Mouse (Mus musculus) kidney, postnatal 14 days (tissue): ENCODE results near the gene Alpl.

Experiments used
- DNase-seq: peaks from one replicate; pipeline ENCODE4 v3.0.0; 2022; ENCODE audit warnings: mixed read lengths

Gene Alpl

DNA sequence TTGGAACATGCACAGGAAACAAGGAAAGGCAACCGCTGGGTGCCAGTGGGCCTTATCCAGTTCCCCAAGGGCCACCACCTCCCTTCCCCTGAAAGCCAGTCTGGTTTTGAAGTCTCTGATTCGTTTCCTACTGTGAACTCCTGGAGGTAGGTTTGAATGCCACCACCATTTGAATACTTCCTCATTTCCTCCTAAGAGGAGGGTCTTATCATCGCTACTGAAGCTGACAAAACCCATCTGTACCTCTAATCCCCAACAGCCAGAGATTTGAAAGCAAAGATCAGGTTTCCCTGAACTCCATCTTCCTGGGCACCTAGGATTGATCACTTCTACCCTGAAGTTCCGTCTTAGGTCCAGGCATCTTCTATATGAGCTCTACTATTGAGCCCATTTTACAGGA, 854 bp upstream of the Alpl start:
- no peak for DNase-seq

DNA sequence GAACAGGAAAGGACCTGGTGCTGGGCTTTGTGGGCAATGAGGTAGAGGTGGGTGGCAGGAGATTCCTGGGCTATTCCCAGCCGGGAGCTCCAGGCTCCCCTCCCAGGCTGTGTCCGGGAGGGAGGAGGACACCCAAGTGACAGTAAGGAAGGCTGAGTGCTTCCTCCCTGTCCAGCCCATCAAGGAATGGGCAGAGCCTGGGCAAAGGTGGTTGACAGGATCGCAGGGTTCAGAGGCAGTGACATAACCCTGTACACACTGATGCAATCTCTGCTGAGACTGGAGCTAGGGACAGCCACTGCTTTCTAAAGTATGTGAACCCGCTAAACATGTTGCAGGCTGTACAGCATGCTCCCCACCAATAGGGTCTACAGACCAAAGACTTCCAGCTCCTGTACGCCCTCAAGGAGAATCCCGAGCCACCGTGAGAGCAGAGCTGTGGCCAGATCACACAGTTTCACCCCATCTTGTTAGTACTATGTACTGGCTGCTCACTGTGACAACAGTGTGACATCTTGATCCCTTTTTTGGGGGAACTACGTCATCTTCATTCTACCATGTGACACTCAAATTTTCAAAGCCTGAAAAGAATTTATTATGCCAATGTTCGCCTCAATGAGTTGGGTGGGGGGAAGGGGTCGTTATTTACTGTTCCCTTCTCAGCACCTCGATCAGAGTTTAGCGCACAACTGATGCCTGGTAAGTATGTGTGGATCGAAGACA, 1.8 kb downstream of the Alpl start:
- DNase-seq, result peak; percentile 46

DNA sequence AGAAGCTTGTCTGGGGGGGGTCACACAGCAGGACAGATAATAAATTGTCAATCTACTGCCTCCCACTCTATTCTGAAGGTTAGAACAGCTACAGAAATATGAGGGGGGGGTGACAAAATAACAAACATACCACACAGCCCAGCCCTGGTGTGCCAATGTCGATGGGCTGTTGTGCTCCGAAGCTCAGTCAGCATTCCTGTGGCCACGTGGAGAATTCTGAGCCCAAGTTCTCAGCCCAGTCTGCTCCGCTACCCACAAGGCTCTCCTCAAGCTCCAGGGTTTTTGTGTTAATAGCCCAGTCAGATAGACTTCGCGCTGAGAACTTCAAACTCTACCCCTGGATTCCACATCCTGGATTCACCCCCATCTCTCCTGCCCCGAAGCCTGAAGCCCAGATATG, 2.6 kb downstream of the Alpl start:
- DNase-seq, result peak; percentile 23

DNA sequence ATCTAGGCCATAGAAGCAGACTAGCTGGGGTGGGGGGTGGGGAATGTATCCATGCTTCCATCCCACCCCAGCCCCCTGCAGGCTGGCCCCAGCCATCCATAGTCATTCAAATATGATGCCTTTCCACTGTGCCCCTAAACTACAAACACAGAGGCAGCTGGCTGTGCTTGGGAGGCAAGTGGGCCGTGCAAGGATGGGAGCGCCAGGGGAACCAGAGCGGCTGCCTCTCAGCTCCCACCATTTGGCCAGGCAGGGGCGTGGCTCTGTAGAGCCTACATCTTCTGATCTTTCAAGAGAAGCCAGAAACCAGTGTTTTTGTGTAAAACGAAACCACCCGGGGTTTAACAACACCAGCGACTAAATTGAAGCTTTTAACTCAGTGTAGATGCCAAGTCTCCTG, 4.7 kb downstream of the Alpl start:
- no peak for DNase-seq

DNA sequence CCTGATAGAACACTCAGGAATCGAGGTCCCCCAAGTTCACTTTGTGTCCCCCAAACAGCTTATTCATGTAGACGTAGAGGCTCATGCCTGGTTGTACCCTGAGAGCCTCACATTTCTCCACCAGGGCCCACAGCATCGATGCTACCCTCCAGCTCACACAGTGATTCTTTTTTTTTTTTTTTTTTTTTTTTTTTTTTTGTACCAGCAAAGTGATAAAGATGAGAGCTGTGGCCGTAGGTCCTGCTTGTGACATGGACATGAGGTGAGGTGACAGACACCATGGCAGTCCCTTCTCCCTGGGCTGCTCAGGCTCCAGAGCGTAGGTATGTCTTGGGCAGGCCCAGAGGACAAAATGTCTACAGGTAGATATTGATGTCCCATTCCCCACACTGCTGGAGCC, 5.2 kb downstream of the Alpl start:
- no peak for DNase-seq

DNA sequence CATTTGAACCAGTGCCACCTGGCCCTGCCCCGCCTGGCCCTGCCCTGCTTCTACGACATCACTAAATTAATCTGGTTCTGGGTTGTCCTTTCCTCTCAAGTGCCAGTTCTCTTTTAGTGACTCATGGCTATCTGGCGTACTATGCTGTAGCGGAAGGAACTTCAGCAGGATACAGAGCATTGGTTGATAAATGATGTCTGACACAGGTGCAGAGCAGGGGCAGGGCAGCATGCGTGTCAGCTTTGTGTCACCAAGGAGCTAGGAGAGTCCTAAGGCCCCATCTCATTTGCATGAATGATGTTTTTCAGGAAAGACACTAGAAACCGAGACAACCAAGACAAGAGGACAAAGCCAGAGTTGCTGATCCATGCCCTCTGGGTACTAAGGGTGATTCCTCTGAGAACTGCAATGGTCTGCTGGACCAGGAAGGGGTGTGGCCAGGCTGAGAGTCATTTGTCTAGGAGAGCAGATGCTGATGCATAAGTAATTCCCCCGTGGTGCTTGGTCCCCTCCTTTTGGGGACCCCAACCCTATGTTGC, 7.6 kb downstream of the Alpl start:
- DNase-seq, result peak; percentile 59

DNA sequence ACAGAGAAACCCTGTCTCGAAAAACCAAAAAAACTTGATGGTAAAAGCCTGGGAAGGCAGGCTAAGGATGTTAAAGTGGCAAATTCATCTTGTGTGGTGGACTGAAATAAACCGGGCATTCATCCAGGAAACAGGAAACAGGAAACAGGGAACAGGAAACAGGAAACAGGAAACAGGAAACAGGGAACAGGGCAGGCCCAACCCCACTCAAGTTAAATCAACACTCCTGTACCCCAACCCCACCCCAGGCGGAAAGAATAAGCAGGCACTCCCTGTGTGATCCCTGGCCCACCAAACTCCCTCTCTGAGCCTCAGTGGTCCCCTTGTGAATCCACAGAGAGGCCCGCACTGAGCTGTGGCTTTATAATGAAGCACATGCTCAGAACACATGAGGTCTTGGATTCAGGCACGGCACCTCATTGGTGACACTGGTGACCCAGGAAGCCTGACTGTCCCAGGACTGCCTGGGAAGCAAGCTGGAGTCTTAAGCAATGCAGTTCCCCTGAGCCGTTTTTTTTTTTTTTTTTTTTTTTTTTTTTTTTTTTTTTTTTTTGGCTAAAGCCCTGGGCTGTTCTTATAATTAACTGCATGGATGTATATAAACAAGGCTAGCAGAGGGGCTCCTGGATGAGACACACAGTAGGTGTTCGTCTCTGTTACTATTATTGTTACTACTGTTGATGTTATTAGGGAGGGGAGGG, 8.4 kb downstream of the Alpl start:
- no peak for DNase-seq

DNA sequence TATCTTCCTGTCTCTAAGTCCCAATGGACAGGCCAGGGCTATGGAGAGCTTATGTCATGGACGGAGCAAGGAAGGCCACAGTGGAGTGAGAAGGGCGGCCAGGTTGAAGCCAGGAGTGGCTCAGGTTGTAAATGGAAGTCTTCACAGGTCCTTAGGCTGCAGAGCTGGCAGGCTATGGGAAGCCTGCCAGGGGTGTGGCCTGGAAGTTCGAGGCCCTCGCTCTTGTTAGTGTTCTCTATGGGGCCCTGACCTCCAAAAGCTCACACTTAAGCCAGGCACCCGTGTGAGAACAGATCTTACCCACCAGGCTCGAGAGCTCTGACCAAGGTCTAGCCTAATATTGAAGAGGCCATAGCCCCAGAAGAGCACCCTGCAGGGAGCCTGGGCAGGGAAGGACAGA, 9.7 kb downstream of the Alpl start:
- DNase-seq, result no peak

DNA sequence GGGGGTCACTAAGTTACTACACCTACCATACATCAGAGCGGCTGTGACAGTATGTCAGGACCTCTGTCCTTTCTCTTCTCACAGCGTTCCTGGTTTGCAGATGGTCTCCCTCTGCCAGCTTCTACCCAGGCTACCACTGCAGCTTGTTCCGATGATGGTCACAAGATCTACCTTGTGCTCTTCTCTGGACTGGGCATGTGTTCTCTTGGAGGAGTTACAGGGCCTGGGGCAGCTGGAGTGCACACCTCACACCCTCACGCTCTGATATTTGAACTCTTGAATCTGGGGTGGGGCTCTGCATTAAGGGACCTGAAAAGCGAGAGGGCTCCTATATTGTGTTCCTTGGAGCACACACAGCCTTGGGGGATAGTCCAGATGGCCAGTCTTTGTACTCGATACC, 10.9 kb downstream of the Alpl start:
- no peak for DNase-seq

DNA sequence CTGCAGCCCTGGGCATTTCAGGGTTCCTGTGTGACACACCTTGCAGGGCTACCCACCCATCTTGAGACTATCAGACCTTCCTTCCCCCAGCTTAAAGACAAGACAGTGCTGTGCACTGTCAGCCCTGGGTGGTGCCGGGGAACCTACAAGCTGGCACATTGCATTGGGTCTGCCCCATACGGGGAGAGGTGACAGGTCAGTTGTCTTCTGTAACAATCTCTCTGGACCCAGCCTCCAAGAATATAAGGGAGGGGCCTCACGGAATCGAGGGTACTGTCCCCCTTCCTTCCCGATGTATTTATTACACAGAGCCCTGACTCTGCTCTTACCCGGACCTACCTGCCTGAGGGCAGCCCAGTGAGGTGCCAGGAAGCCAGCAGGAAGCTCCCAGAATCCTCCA, 11.4 kb downstream of the Alpl start:
- DNase-seq, result no peak

DNA sequence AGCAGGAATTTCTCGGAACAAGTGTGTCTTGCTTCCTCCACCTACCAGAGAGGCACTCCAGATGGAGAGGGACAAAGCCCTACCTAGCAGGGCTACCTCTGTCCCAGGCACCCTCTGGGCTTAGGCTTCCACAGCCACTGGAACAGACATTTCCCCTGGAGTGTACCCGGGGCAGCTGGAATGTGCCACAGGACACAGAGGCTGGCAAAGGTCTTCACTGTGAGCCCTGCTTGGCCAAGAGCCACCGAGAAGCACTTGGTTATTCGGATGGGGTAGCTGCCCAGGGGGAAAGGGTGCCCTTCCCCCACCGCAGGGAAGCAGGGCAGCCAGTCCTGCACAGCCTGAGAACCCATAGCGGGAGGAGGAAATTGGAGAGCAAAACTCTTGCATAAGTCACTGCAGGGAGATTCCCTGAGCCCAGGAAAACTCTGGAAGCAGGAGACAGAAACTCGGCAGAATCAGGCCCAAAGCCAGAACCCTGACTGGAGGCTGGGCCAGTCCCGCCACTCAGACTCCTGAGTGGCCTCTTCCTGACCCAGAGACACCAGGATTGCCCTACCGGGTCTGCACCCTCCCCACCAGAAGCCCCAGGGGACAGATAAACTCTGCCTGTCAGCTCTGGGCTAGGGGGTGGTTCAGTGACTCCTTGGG, 12.5 kb downstream of the Alpl start:
- DNase-seq, result peak; percentile 88

DNA sequence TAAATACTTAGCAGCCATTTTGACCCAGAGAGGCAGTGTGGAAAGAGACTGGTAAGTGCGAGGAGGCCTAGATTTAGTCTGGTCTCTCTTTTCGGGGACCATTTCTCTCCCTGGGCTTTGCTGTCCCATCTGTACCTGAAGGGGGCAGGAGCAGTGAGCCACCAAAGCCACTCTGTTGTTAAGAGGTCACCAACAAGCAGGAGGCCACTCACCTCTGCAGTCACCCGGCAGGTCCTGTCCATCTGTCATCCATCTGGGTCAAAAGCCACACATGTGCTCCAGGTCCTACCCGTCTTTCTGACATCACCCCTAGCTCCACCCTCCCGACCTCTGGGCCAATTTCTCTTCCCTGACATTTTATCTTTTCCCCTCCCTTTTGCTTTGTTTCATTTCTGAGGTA, 14.2 kb downstream of the Alpl start:
- DNase-seq, result no peak

DNA sequence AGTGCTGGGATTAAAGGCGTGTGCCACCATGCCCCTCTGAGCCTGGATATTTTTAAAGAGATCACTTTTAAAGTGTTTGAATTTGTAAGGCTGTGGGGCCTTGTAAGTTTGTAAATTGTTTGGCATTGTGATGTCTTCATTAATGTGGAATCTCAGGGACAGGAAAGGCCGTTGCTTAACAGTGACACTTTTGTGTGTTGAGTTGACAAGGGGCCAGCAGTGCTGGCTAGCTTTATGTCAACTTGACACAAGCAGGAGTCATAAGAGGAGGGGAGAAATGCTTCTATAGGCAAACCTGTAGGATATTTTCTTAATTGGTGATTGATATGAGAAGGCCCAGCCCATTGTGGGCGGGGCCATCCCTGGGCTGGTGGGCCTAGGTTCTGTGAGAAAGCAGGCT, 15.2 kb downstream of the Alpl start:
- no peak for DNase-seq

DNA sequence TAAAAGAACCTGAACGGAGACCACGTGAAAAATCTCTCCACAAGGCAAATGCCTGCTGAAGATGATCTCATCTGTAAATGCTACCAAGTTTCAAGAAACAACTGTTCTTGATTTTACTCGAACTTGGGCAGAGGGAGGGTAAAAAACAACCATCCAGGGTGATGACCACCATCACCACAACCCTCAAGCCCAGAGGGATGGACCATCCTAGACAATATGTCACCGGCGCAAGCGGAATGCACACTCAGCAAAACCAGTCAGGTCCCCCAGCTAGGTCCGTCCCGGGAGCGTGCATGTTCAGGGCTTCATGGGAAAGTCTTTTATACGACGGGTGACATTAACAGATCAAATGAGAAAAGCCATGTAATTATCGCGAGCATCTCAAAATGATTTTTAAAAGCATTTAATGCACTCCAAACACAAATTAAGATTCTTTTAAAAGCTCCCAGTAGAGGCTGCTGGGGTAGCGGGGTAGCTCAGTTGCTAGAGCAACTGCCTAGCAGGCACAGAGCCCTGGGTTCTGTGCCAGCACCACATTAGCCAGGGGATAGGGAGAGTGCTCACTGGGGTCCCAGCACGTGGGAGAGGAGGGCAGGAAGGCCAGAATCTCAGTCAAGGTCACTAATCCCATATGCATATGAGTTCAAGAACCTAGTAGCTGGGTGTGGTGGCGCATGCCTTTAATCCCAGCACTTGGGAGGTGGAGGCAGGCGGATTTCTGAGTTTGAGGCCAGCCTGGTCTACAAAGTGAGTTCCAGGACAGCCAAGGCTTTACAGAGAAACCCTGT, 17.6 kb downstream of the Alpl start:
- DNase-seq, result no peak

DNA sequence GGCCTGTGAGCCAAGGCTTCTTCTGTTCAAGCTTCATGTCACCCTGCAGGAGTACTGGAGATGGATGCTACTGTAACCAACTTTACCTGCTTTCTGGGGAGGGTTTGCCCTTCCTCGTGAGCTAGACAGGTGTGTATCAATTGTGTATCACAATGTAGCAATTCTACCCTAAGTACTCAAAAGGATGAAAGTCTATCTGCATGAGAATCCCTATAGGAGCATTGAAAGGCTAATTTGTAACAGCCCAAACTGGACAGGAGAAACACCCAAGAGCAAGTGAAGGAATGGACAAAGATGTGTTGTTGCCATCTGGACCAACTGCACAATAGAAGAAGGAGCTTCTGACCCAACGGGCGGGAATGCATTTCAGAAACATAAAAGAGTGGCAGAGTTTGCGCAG, 18.3 kb downstream of the Alpl start:
- DNase-seq, result no peak

DNA sequence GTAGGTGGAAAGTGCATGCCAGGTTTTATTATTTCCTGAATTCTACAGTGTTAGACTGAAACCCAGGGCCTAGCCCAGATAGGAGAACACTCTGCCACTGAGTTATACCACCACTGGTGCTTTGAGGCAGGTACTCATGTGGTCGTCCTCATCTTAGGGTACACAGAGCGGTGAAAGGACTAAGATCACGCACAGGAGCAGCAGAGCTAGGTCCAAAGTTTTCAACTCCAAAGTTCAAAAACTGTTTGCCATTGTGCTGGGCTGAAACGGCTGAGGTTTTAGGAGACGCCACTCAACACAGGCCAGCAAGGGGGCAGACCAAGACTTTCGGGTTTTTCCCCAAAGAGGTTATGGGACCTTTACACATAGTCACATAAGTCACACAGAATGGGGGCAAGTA, 21.7 kb downstream of the Alpl start:
- DNase-seq, result peak; percentile 55

DNA sequence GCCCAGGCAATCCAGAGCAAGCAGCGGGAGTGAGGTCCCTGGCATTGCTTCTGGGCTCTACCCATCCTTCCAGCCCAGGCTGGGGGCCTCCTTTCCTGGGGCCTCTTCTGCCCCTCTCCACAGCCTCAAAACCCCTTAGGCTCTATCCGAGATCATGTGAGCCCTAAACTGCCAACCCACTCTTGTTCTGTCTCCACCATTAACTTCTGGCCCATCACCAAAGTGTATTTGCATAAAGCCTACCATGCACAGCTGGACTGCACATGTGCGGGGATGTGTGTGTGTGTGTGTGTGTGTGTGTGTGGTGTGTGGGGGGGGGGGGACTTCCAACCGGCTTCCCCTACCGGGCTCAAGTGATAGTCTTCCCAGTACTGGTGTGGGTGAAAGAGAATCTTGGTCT, 22.2 kb downstream of the Alpl start:
- DNase-seq, result no peak

DNA sequence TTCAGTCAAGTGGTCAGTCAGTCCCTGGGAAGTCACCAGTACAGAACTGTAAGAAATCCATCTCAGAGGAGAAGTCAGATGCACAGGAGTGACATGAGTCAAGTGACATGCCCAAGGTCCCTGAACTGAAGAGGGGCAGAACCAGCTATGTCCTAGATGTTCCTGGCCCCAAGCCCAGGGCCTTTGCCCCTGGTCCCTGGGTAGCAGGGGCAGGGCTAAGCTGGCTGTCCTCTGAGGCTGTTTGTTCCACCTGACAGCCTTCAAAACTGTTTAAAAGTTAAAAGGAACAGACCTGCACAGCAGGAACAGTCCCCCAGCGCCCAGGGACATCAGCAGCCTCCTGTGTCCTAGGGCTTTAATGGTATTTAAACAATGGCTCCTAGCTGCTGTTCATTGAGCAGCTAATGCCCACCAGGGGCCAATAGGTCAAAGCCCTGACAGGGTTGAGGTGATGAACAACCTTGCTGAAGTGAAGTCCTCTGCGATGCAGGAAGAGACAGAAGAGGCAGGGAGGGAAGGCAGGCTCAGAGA, 22.8 kb downstream of the Alpl start:
- peak; percentile 86 for DNase-seq

DNA sequence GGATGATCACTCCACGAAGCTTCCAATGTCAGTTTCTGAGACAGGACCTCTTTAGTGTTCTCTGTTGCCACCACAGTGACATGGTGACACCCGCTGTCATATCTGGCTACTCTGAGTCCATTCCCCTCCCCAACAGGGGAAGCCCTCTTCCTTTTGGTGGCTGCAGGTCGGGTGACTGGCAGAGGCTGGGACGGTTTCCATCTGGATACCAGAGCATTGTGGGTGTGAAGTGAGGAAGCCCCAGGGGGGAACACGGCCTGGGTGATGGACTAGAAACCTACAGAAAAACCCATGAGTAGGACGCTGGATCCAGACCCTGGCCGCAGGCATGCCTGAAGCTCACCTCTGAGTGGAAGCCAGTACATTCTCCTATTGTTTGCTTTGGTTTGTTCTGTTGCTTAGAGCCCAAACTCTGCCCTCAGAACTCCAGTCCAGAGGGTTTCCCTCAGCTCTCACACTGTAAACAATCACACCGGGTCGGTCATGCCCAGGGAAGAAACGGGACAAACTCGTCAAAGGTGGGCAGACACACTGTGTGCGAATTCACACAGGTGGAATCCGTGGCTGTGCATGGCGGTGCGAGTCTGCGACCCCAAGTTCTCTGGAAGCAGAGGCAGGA, 23.6 kb downstream of the Alpl start:
- DNase-seq, result no peak

DNA sequence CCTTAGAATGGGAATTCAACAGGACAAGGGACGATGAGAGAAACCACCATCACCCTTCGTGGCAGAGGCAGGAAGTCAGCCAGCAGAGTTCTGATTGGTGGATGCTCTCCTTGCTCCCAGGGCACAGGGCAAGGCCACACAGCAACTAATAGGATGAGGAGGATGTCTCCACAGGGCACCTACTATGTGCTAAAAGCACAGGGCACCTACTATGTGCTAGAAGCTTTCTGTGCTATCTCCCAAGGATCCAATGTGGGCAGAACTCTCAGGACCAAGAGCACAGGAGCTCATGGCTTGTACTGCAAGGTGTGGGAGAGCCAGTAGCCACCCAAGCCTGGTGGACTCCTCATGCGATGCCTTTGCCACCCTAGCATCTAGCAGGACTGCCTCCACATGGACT, 24.4 kb downstream of the Alpl start:
- no peak for DNase-seq

DNA sequence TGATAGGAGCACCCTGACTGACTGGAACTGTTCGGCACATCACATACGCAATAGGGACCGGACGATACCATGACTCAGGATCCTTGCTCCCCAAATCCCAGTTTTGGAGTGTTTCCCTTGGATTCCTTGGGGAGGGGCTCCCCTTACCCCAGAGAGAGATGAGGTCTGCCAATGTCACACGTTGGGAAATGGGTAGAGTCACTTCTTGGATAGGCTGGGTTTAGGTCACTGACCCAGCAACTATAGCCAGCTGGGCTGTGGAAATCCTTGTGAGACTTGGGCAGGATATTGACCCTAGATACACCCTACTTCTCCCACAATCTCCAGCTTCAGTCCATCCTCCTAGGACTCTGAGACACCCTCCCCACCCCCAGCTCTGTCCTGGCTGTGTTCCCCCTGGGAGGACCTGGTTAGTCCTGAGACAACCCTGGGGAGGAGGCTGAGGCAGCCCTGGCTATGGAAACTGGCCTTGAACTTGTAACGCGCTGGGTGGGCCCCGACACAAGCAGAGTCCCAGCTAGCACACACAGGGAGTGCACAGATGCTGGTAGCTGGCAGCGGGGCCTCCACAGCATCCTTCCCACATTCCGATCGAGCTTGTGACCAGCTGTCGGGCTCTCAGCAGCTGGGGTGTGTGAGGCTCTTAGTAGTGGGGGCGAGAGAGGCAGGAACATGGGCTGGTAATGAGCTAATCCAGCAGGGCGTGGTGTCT, 25.1 kb downstream of the Alpl start:
- no peak for DNase-seq

DNA sequence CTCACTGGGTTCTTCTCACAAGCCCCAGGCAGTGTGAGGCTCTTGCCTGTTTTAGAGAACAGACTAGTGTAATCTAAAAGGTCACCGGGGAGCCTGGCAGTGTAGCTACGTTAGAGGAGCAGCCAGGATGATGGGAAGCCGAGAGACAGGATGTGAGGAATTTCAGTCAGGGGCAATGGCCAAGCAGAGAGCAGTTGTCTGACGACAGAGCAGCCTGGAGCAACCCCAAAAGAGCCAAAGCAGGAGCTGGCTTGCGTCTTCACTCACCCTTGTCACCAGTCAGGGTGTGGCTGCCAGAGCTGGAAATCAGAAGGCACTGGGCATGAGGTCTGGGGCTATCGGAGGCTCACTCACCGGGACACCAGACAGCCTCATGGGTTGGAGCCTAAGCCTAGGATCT, 26.5 kb downstream of the Alpl start:
- no peak for DNase-seq
